Mouse (Mus musculus) liver, adult 10 weeks (tissue): ENCODE results near the gene Pak6. TPM values are rescaled to one million over a fixed set of nuclear protein-coding genes. Genes with fewer than 3 reads are reported as not detected.

Source experiments
- polyA plus RNA-seq: library from polyadenylated mRNA; stranded (reverse); fragments of 350-450 nt; fragmentation: Illumina TruSeq; extraction: RNeasy Lipid Tissue Mini Kit (QIAGEN cat#74804); gene quantifications from one replicate; pipeline ENCODE4 v1.2.3, GENCODE M21; 2014; ENCODE audit warnings: low read depth, low replicate concordance

The Pak6 gene
- polyA plus RNA-seq, result not detected

GRCm38 (mm10) chr2:118662902-118663803 is at the start of gene Pak6:
Gene Pak6, plus strand, starts transcription at chr2:118663303.

GRCm38 (mm10) chr2:118703913-118704730 is 41.0 kb downstream of the Pak6 start, which contains the start of gene Ankrd63:
Gene Ankrd63, minus strand, starts transcription at chr2:118703963.

GRCm38 (mm10) chr2:118728337-118728736 is 65.2 kb downstream of the Pak6 start, which contains the start of gene Plcb2:
Gene Plcb2, minus strand, starts transcription at chr2:118728438.

GRCm38 (mm10) chr2:118745232-118745884 is 82.3 kb downstream of the Pak6 start, which contains the start of gene Inafm2:
Gene Inafm2, plus strand, starts transcription at chr2:118745758.

Other genes with a start within 250 kb of the Pak6 start
- gene Srp14, start 183.6 kb upstream of the Pak6 start, polyA plus RNA-seq, result 58.7 TPM
- 2.2 TPM for gene Bmf, start 113.6 kb upstream of the Pak6 start, polyA plus RNA-seq
- not detected for gene Bub1b, start 65.1 kb upstream of the Pak6 start, polyA plus RNA-seq
- gene Ankrd63, start 40.7 kb downstream of the Pak6 start, polyA plus RNA-seq, result not detected
- 0.24 TPM for gene Plcb2, start 65.1 kb downstream of the Pak6 start, polyA plus RNA-seq
- 7.7 TPM for gene Inafm2, start 82.5 kb downstream of the Pak6 start, polyA plus RNA-seq
- 0.50 TPM for gene Ccdc9b, start 99.4 kb downstream of the Pak6 start, polyA plus RNA-seq
- not detected for gene Phgr1, start 109.5 kb downstream of the Pak6 start, polyA plus RNA-seq
- gene Disp2, start 116.4 kb downstream of the Pak6 start, polyA plus RNA-seq, result 1.1 TPM
- 0.50 TPM for gene Knstrn, start 150.7 kb downstream of the Pak6 start, polyA plus RNA-seq
- gene Ivd, start 198.7 kb downstream of the Pak6 start, polyA plus RNA-seq, result 81.8 TPM
- gene Bahd1, start 237.1 kb downstream of the Pak6 start, polyA plus RNA-seq, result 1.6 TPM